Mouse (Mus musculus) heart, adult 2 months (tissue): ENCODE results near the gene Rps25. TPM values are rescaled to one million over a fixed set of nuclear protein-coding genes. Genes with fewer than 3 reads are reported as not detected.
"Not testable (repeated sequence)": the region's sequence is repeated elsewhere in the genome, so short reads cannot be mapped to it uniquely, and the experiment has no call there.

Experiments used
- DNase-seq, 2 experiments: peaks; one replicate each; pipeline ENCODE4 v3.0.0; 2021
- H3K27ac ChIP-seq: fragments of 200-600 bp; 2 replicates; pipeline ENCODE4 v1.8.1; 2022
- H3K27me3 ChIP-seq: fragments of 200-500 bp; 2 replicates; pipeline ENCODE4 v1.6.1; 2012; ENCODE audit warnings: mild to moderate bottlenecking, low read length, inconsistent platforms, mixed read lengths; ENCODE audit not compliant: control insufficient read depth, insufficient read depth
- H3K36me3 ChIP-seq: fragments of 200-500 bp; 2 replicates; pipeline ENCODE4 v1.6.1; 2012; ENCODE audit warnings: low read length, inconsistent platforms; ENCODE audit not compliant: control insufficient read depth, insufficient read depth
- H3K4me1 ChIP-seq: fragments of 200-500 bp; 2 replicates; pipeline ENCODE4 v1.6.1; 2011; ENCODE audit warnings: low read length; ENCODE audit not compliant: control insufficient read depth, insufficient read depth
- H3K4me3 ChIP-seq: fragments of 200-600 bp; 2 replicates; pipeline ENCODE4 v1.8.1; 2022
- H3K79me2 ChIP-seq: fragments of 200-500 bp; replicated peaks from 2 replicates; pipeline ENCODE4 v1.6.1; 2012; ENCODE audit warnings: mild to moderate bottlenecking, inconsistent platforms, low read length, moderate library complexity, mixed read lengths; ENCODE audit not compliant: control insufficient read depth, insufficient read depth
- H3K9ac ChIP-seq: fragments of 200-500 bp; 2 replicates; pipeline ENCODE4 v1.6.1; 2012; ENCODE audit warnings: low read depth, mild to moderate bottlenecking, control low read depth, inconsistent platforms, low read length, mixed read lengths
- CTCF ChIP-seq: fragments of 200-600 bp; IDR thresholded peaks from 2 replicates; pipeline ENCODE4 v1.8.1; 2022; ENCODE audit warnings: antibody characterized with exemption, mild to moderate bottlenecking, moderate library complexity
- EP300 ChIP-seq: fragments of 200-500 bp; IDR thresholded peaks from 2 replicates; pipeline ENCODE4 v1.6.1; 2011; ENCODE audit warnings: low read depth, low read length, control low read depth; ENCODE audit not compliant: insufficient read depth
- POLR2A ChIP-seq: fragments of 200-500 bp; IDR thresholded peaks from 2 replicates; pipeline ENCODE4 v1.6.1; 2011; ENCODE audit warnings: mild to moderate bottlenecking, low read depth, low read length, control low read depth; ENCODE audit not compliant: insufficient read depth
- WGBS: fragments of 180-500 bp; shearing (Covaris S2); methylation state at CpG from one replicate; pipeline ENCODE4 v1.1.7; 2018; 5-methylcytosine and 5-hydroxymethylcytosine counted together
- intact Hi-C: fragments of 180-260 bp; cut with DNase I; formaldehyde crosslinking; loops from one replicate; pipeline ENCODE4 v1.15.1; 2025
- long read RNA-seq: library from polyadenylated mRNA; stranded (forward); transcript quantifications from one replicate; pipeline ENCODE4 v2.0.0, GENCODE M21; 2021
- polyA plus RNA-seq: library from polyadenylated mRNA; depleted of rRNA; stranded (reverse); fragments of >200 nt; gene quantifications from 2 replicates; pipeline ENCODE4 v1.2.3, GENCODE M21; 2012; rRNA removed
- total RNA-seq, 2 experiments: library from RNA; stranded (reverse); gene quantifications; 2 replicates each; pipeline ENCODE4 v1.2.3; 2021

The Rps25 gene
- total RNA-seq (100 to 1,000 TPM; 735 to 889 TPM), polyA plus RNA-seq (162 and 268 TPM in 2 replicates)
- long read RNA-seq, transcript Rps25-201 (5 exons, 1,280 nt): major isoform, 158 of 173 reads
- long read RNA-seq, partial matches to known transcripts: 10 of 173 reads
- long read RNA-seq, other reads (novel, unspliced or antisense): 2 of 173 reads

DNA sequence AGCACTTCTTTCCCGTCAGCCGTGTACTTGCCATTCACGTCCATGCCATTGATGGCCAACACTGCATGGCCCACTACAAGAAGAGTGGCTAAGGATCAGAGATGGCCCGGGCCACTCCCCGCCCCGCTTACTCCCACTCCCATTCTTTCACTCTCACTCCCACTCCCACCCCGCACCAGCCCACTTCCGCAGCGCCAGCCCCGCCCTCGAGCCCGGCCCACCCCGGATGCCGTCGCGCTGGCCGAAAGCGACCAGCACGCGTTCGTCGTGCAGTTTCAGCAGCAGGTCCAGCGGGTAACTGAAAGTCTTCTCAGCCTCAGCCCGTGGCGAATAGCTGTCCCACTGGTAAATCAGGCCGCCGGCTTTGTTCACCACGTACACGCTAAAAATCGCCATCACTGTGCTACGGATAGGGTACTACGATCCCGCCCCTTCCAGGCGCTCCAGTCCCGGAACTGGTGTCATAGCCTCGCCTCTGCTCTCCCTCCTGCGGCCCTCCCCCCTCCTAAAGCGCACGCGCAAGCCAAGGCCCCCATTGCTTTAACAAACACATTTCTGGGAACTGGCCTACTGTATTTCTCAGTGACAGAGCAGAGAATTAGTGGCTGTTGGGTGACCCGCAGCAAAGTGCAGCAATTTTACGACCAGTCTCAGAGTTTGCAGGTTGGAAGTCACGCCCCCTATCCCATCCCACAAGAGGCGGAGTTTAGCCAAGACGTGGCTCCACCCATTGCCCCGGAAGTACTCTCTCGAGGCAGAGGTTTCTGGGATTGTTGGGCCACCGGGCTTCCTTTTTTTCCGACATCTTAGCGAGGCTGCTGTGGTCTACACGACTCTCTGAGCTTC lies at the start of gene Rps25, which contains the start of gene Trappc4:
Rps25 (plus strand) TSS at position 234 of the 846 bp plus-strand sequence.
Trappc4 (minus strand) TSS at position 695 of the 846 bp plus-strand sequence.
- TF ChIP-seq POLR2A (peak; percentile 71; the same call in 1 of the 2 replicates), EP300 (peak; percentile 68), CTCF (no peak)
- DNase-seq: peak; percentile 94
- Histone ChIP-seq H3K79me2 (no peaks in the 10 kb centered on the region), H3K27ac (peak within 1 kb of the TSS; percentile 94), H3K36me3 (peaks cover 12% of the 10 kb centered on the region), H3K9ac (peak within 1 kb of the TSS; percentile 92), H3K4me1 (peaks cover 1% of the 10 kb centered on the region; the same call in 1 of the 2 replicates), H3K4me3 (peak within 1 kb of the TSS; percentile 79), H3K27me3 (no peaks in the 10 kb centered on the region)
- intact Hi-C loops: no loop called here
- under 1% methylated on average over 51 of the region's 51 CpGs for WGBS

- H3K4me3 ChIP-seq: no peak overlapping the region
- no peak overlapping the region for H3K9ac ChIP-seq
- H3K79me2 ChIP-seq: no peaks in the 10 kb centered on the region
- H3K4me1 ChIP-seq: no peaks in the 10 kb centered on the region
- DNase-seq: no peak
- no peaks in the 10 kb centered on the region for H3K36me3 ChIP-seq
- intact Hi-C loops: loop anchor here (1.0 to 5.0 kb wide), 2 partner anchors 65 to 230 kb away; no protein-coding TSS in a partner anchor
- H3K27ac ChIP-seq: no peak overlapping the region
- WGBS: 76% methylated on average over 4 of the region's 4 CpGs
- peak; percentile 74 for TF ChIP-seq CTCF
- no peak for TF ChIP-seq POLR2A
- no peak for TF ChIP-seq EP300
- H3K27me3 ChIP-seq: no peaks in the 10 kb centered on the region
Observed at GRCm38 (mm10) chr9:44357207-44357606, 49.7 kb upstream of the Rps25 start.

DNA sequence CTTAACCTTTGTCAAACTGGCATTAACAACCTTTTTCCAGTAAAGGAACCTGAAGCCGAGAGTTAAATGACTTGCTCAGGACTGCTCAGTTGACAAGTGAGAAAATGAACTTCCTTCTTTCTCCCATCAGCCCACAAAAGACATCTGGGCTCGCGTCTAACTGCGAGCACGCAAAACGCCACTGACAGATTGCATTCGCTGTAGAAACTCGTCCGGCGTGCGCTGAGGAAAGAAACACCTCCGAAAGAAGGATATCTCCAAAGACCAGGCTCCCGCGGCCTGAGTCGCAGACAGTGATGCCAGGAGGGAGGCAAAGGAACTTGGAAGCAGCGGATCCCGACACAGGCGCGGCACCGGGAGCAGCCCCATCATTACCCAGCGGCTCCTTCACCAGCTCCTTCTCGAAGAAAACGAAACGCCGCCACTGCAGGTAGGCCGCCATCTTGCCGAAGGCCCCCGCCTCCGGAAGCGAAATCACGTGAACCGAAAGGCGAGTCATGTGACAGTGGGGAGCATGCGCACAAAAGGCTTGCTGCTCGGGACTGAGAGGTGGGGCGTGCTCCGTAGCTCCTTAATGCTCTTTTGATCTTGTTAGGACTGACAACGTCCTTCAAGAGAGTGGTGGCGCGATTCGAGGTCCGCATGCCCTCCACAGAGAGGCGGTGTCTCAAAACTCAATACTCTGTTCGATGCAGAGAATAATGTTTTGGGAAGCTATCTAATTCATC lies 45.6 kb upstream of the Rps25 start, which contains the start of gene Vps11:
Vps11 (minus strand) TSS at position 481 of the 728 bp plus-strand sequence.
- WGBS: under 1% methylated on average over 44 of the region's 44 CpGs
- TF ChIP-seq CTCF (peak; percentile 31; the same call in 1 of the 2 replicates), EP300 (peak; percentile 91), POLR2A (peak; percentile 98)
- H3K27me3 ChIP-seq: no peaks in the 10 kb centered on the region
- H3K9ac ChIP-seq: peak within 1 kb of the TSS; percentile 86
- no peaks in the 10 kb centered on the region for H3K36me3 ChIP-seq
- intact Hi-C loops: no loop called here
- no peaks in the 10 kb centered on the region for H3K4me1 ChIP-seq
- H3K79me2 ChIP-seq: no peaks in the 10 kb centered on the region
- peak within 1 kb of the TSS; percentile 87 for H3K27ac ChIP-seq
- DNase-seq: peak; percentile 94 to 95
- peak within 1 kb of the TSS; percentile 84 for H3K4me3 ChIP-seq

GRCm38 (mm10) chr9:44361931-44362330 lies 45.0 kb upstream of the Rps25 start:
- 31% methylated on average over 4 of the region's 4 CpGs for WGBS

GRCm38 (mm10) chr9:44364480-44364879 lies 42.5 kb upstream of the Rps25 start:
- intact Hi-C loops: no loop called here
- no peak for DNase-seq
- Histone ChIP-seq H3K4me1 (no peaks in the 10 kb centered on the region), H3K36me3 (no peaks in the 10 kb centered on the region), H3K9ac (no peak overlapping the region), H3K4me3 (no peak overlapping the region), H3K27ac (no peak overlapping the region), H3K79me2 (no peaks in the 10 kb centered on the region), H3K27me3 (no peaks in the 10 kb centered on the region)
- 71% methylated on average over 3 of the region's 3 CpGs for WGBS
- TF ChIP-seq POLR2A (no peak), EP300 (no peak), CTCF (peak; percentile 58)

More at GRCm38 (mm10) chr9:44361931-44362330, 45.0 kb upstream of the Rps25 start:
- H3K36me3 ChIP-seq, H3K79me2 ChIP-seq, H3K4me1 ChIP-seq, intact Hi-C loops, DNase-seq, H3K27me3 ChIP-seq: not testable (repeated sequence)
- peak overlapping the region; percentile 70; the same call in 1 of the 2 replicates for H3K9ac ChIP-seq
- H3K27ac ChIP-seq: peak overlapping the region; percentile 87
- peak overlapping the region; percentile 84 for H3K4me3 ChIP-seq
